Mouse (Mus musculus) kidney, postnatal 0 days (tissue): ENCODE measurements around the gene Kdm1a. TPM values are rescaled to one million over a fixed set of nuclear protein-coding genes. Genes with fewer than 3 reads are reported as not detected.
A peak's percentile ranks its signal among the peaks of the same experiment; 100 is the strongest.

ENCODE experiments used
- ATAC-seq: fragments of 200-750 bp; cut with Nextera tagmentation; replicated peaks from 2 replicates; pipeline ENCODE4 v1.8.0; 2017; ENCODE audit warnings: low read depth, moderate number of reproducible peaks, moderate TSS enrichment, moderate library complexity; ENCODE audit not compliant: low FRiP score
- DNase-seq: peaks from one replicate; pipeline ENCODE4 v3.0.0-alpha.2; 2016; ENCODE audit warnings: low spot score
- H3K27ac ChIP-seq: fragments of 300-500 bp; sonication (generic); 2 replicates; pipeline ENCODE4 v1.5.1; 2014; ENCODE audit warnings: mild to moderate bottlenecking
- H3K27me3 ChIP-seq: fragments of 300-500 bp; sonication (generic); 2 replicates; pipeline ENCODE4 v1.6.1; 2014; ENCODE audit warnings: low read length, mixed read lengths; ENCODE audit not compliant: insufficient read depth
- H3K36me3 ChIP-seq: fragments of 300-500 bp; sonication (generic); 2 replicates; pipeline ENCODE4 v1.6.1; 2014; ENCODE audit warnings: low read length, mixed read lengths; ENCODE audit not compliant: insufficient read depth
- H3K4me1 ChIP-seq: fragments of 300-500 bp; sonication (generic); replicated peaks from 2 replicates; pipeline ENCODE4 v1.6.1; 2014; ENCODE audit warnings: antibody characterized with exemption, low read length, mixed read lengths; ENCODE audit not compliant: insufficient read depth
- H3K4me2 ChIP-seq: fragments of 300-500 bp; sonication (generic); 2 replicates; pipeline ENCODE4 v1.6.1; 2014; ENCODE audit warnings: mild to moderate bottlenecking, low read length, moderate library complexity, mixed read lengths
- H3K4me3 ChIP-seq: fragments of 300-500 bp; sonication (generic); replicated peaks from 2 replicates; pipeline ENCODE4 v1.5.1; 2014; ENCODE audit warnings: low read depth, low read length
- H3K9ac ChIP-seq: fragments of 300-500 bp; sonication (generic); 2 replicates; pipeline ENCODE4 v1.6.1; 2014; ENCODE audit warnings: low read depth, low read length
- H3K9me3 ChIP-seq: fragments of 300-500 bp; sonication (generic); replicated peaks from 2 replicates; pipeline ENCODE4 v1.6.1; 2016; ENCODE audit warnings: low read length, inconsistent platforms, mixed read lengths
- CTCF ChIP-seq: IDR thresholded peaks from 2 replicates; pipeline ENCODE4 v1.5.1; 2016; ENCODE audit warnings: antibody characterized with exemption, low read depth, mild to moderate bottlenecking, moderate library complexity
- WGBS: fragments of 180-500 bp; shearing (Covaris S2); extraction: QIAGEN DNeasy Blood & Tissue Kit; methylation state at CpG from one replicate; pipeline ENCODE4 v1.1.7; 2014; 5-methylcytosine and 5-hydroxymethylcytosine counted together
- polyA plus RNA-seq: library from polyadenylated mRNA; unstranded; fragments of >200 nt; fragmentation: Nextera tagmentation; extraction: Ambion mirVana; gene quantifications from 2 replicates; pipeline ENCODE4 v1.2.1, GENCODE M21; 2015

Kdm1a gene
- polyA plus RNA-seq, 1 experiment from 2014 or later: 28.8 TPM

GRCm38 (mm10) chr4:136610387-136610856, 7.9 kb upstream of the Kdm1a start, which contains the start of gene Tex46:
Gene Tex46, plus strand, starts transcription at chr4:136610437.
- H3K9me3 ChIP-seq: no peaks in the 10 kb centered on the region
- 73% methylated on average over 4 of the region's 4 CpGs for WGBS
- DNase-seq (no peak), ATAC-seq (no peak)
- no peak within 1 kb of the TSS for H3K9ac ChIP-seq
- H3K4me2 ChIP-seq: no peak within 1 kb of the TSS
- no peaks in the 10 kb centered on the region for H3K27me3 ChIP-seq
- H3K4me3 ChIP-seq: no peak within 1 kb of the TSS
- TF ChIP-seq CTCF: no peak
- no peaks in the 10 kb centered on the region for H3K4me1 ChIP-seq
- no peak within 1 kb of the TSS for H3K27ac ChIP-seq
- H3K36me3 ChIP-seq: no peaks in the 10 kb centered on the region

GRCm38 (mm10) chr4:136605756-136606485, 3.4 kb upstream of the Kdm1a start:
- ATAC-seq (no peak), DNase-seq (no peak)
- no peak for TF ChIP-seq CTCF
- H3K4me1 ChIP-seq: peaks cover under 1% of the 10 kb centered on the region; the same call in 1 of the 2 replicates
- H3K9me3 ChIP-seq: no peaks in the 10 kb centered on the region
- no peak overlapping the region for H3K4me3 ChIP-seq
- no peak overlapping the region for H3K27ac ChIP-seq
- no peaks in the 10 kb centered on the region for H3K27me3 ChIP-seq
- H3K4me2 ChIP-seq: no peak overlapping the region
- no peaks in the 10 kb centered on the region for H3K36me3 ChIP-seq
- 90% methylated on average over 19 of the region's 19 CpGs for WGBS
- H3K9ac ChIP-seq: no peak overlapping the region

- peak overlapping the region; percentile 99 for H3K9ac ChIP-seq
- H3K4me3 ChIP-seq: peak overlapping the region; percentile 97
- ATAC-seq: peak; percentile 70
- no peak for TF ChIP-seq CTCF
- peaks cover 6% of the 10 kb centered on the region for H3K4me1 ChIP-seq
- H3K9me3 ChIP-seq: no peaks in the 10 kb centered on the region
- no peaks in the 10 kb centered on the region for H3K36me3 ChIP-seq
- peak; percentile 55 for DNase-seq
- 1% methylated on average over 62 of the region's 68 CpGs for WGBS
- H3K27ac ChIP-seq: peak overlapping the region; percentile 91
- H3K4me2 ChIP-seq: peak overlapping the region; percentile 56
- H3K27me3 ChIP-seq: no peaks in the 10 kb centered on the region
Measured at GRCm38 (mm10) chr4:136602018-136602554, 437 bp downstream of the Kdm1a start.

GRCm38 (mm10) chr4:136601476-136601875, 1.0 kb downstream of the Kdm1a start:
- no peaks in the 10 kb centered on the region for H3K36me3 ChIP-seq
- peaks cover 6% of the 10 kb centered on the region for H3K4me1 ChIP-seq
- TF ChIP-seq CTCF: no peak
- ATAC-seq (no peak), DNase-seq (peak; percentile 35)
- peak overlapping the region; percentile 91 for H3K27ac ChIP-seq
- peak overlapping the region; percentile 99 for H3K9ac ChIP-seq
- 3% methylated on average over 13 of the region's 13 CpGs for WGBS
- H3K9me3 ChIP-seq: no peaks in the 10 kb centered on the region
- peak overlapping the region; percentile 56 for H3K4me2 ChIP-seq
- H3K4me3 ChIP-seq: peak overlapping the region; percentile 97
- H3K27me3 ChIP-seq: no peaks in the 10 kb centered on the region

- H3K4me1 ChIP-seq: peaks cover 6% of the 10 kb centered on the region
- TF ChIP-seq CTCF: no peak
- H3K27me3 ChIP-seq: no peaks in the 10 kb centered on the region
- H3K36me3 ChIP-seq: no peaks in the 10 kb centered on the region
- H3K9me3 ChIP-seq: no peaks in the 10 kb centered on the region
- peak overlapping the region; percentile 56 for H3K4me2 ChIP-seq
- no peak overlapping the region for H3K27ac ChIP-seq
- no peak overlapping the region for H3K4me3 ChIP-seq
- WGBS: 70% methylated on average over 2 of the region's 2 CpGs
- DNase-seq (no peak), ATAC-seq (no peak)
- H3K9ac ChIP-seq: no peak overlapping the region
Measured at GRCm38 (mm10) chr4:136600536-136600935, 2.0 kb downstream of the Kdm1a start.

- Histone ChIP-seq H3K9me3 (no peaks in the 10 kb centered on the region), H3K4me3 (no peak overlapping the region), H3K27me3 (no peaks in the 10 kb centered on the region), H3K36me3 (no peaks in the 10 kb centered on the region), H3K4me2 (no peak overlapping the region), H3K9ac (no peak overlapping the region), H3K27ac (no peak overlapping the region), H3K4me1 (peaks cover 6% of the 10 kb centered on the region)
- TF ChIP-seq CTCF: peak; percentile 34; the same call in 1 of the 2 replicates
- DNase-seq: no peak
- WGBS: over 99% methylated on average over 3 of the region's 3 CpGs
- ATAC-seq: no peak
Measured at GRCm38 (mm10) chr4:136599869-136600268, 2.7 kb downstream of the Kdm1a start.
